Mouse (Mus musculus) left cerebral cortex, postnatal 4 days (tissue): ENCODE measurements around the gene Kcne3. TPM values are rescaled to one million over a fixed set of nuclear protein-coding genes. Genes with fewer than 3 reads are reported as not detected.

ENCODE experiments used
- DNase-seq: peaks from one replicate; pipeline ENCODE4 v3.0.0-alpha.2; 2022
- intact Hi-C: fragments of 180-260 bp; cut with DNase I; formaldehyde crosslinking; loops from one replicate; pipeline ENCODE4 v1.15.1; 2025
- total RNA-seq, 2 experiments: library from RNA; stranded (reverse); gene quantifications; 2 replicates each; pipeline ENCODE4 v1.2.3; 2021

Kcne3 gene
- total RNA-seq, 2 experiments from 2014 or later, result not detected

DNA sequence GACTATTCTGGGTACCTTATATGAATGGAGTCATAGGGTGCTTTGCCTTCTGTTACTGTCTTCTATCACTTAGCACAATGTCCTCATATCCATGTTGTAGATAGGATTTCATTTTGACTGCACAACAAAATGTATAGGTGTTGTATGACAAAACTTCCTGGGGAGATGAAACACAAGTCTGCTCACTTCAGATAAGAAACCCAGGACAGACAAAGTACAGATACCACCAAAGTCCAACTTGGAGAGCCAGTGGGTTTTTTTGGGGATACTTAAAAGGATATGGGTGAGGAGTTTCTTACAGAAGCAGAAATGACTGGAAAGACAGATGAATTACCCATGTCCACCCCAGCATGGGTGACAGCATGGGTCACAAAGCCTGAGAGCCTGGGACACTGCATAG is 57.4 kb downstream of the Kcne3 start:
- intact Hi-C loops, result no loop called here
- DNase-seq, result no peak

Other genes with a start within 250 kb of the Kcne3 start
- 10 to 100 TPM; 25.4 to 27.1 TPM for gene Rnf169, start 196.1 kb upstream of the Kcne3 start, total RNA-seq
- gene Chrdl2, start 170.3 kb upstream of the Kcne3 start, total RNA-seq, result not detected
- 10 to 100 TPM; 49.6 to 51.8 TPM for gene Pold3, start 54.9 kb upstream of the Kcne3 start, total RNA-seq
- gene Lipt2, start 17.2 kb upstream of the Kcne3 start, total RNA-seq, result 1 to 10 TPM; 6.8 to 7.6 TPM
- 100 to 1,000 TPM; 266 to 271 TPM for gene Pgm2l1, start 50.9 kb downstream of the Kcne3 start, total RNA-seq
- gene P4ha3, start 109.0 kb downstream of the Kcne3 start, total RNA-seq, result 1 to 10 TPM; 6.8 to 8.7 TPM
- 10 to 100 TPM; 19.2 to 22.8 TPM for gene C2cd3, start 195.7 kb downstream of the Kcne3 start, total RNA-seq
- 100 to 1,000 TPM; 103 to 108 TPM for gene Ppme1, start 195.8 kb downstream of the Kcne3 start, total RNA-seq